Mouse (Mus musculus) thymus, postnatal 25 days (tissue): Measurements from ENCODE around the gene Thsd7b.
"Not testable (repeated sequence)": the region's sequence is repeated elsewhere in the genome, so short reads cannot be mapped to it uniquely, and the experiment has no call there.

ENCODE experiments used
- DNase-seq: peaks from one replicate; pipeline ENCODE4 v3.0.0; 2022

The Thsd7b gene

DNA sequence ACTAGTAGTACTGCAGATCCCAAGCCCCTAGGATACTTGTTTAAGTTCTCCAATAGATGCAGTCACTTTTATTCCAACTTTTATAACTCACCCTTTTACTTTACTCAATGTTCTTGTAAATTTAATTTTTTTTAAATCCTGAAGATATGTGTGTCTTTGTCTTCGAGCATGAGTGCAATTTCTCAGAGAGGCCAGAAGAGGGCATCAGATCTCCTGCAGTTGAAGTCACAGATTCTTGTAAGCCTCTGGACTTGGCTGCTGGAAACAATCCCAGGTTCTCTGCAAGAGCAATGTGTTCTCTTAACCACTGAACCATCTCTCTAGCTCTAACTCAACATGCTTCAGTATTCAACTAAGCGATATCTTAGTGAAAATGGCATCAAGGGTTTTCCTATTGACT, 894.2 kb downstream of the Thsd7b start:
- no peak for DNase-seq

DNA sequence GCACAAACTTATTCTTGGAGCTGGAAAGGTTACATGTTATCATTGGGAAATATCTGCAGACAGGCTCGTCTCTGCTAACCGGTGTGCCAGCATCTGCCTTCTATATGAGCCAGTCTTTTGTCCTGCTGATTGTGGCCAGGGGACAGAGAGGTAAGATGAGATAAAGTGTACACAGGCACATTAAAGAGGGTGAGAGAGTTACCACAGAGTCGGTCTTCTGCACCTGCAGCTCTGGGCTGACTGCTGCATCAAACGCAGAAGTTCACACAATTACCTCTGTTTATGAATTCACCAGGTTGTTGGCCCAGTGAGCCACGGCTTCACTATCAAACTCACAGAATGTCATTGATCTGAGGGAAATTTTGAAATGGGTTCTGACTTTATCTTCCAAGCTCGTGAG, 896.8 kb downstream of the Thsd7b start:
- DNase-seq, result no peak

- no peak for DNase-seq
Measured at GRCm38 (mm10) chr1:130170290-130170689, 897.2 kb downstream of the Thsd7b start.

DNA sequence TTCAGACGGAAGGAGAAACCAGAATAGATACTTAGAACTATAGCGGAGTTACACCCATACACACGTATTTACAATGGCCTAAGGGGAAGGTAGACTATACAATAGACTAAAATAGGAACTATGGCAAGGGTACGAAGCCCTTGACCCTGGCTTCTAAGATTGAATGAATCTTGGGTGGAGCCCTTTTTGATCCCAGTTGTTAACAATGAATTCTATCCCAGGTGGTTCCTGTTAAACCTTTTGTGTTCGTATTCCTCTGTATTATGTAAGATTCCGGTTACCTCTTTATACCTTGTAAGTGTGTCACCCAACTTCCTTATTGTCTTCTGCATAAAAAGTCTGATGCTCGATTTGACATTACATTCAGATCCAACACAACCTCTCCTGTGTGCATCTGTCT, 913.7 kb downstream of the Thsd7b start:
- DNase-seq, result not testable (repeated sequence)

DNA sequence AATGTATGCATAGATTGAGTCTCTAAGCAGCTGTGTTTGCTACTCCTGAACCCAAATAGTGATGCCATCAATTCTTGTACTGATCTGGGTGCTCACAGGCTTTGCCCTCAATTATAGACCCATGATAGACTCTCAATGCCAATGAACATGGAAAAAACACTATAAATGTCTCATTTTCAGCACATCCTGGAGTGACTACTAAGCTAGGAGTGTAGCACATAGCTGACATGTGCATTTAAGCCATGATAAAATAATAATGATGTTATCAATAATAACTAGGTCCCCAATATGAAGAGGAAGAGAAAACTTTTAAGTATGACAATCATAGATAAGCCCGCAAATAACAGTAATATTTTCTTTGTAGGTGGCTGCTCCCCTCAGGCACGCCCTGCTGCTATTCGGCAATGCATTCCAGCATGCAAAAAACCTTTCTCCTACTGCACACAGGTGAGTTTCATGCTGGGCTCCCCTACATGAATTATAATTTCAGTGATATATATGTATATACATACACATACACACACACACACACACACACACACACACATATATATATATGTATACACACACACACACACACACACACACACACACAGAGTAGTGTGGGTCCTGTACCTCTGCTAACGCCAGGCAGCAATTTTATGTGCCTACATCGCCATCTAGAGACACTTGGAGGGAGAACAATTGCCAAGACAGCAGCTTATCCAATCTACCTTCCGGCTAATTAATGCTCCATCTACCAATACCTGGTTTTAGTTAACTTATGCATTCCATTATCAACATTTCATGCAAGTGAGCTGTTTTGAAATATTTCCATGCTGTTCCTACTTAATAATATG, 919.3 kb downstream of the Thsd7b start:
- DNase-seq, result peak; percentile 2

GRCm38 (mm10) chr1:130217404-130217803, 944.3 kb downstream of the Thsd7b start:
- no peak for DNase-seq

DNA sequence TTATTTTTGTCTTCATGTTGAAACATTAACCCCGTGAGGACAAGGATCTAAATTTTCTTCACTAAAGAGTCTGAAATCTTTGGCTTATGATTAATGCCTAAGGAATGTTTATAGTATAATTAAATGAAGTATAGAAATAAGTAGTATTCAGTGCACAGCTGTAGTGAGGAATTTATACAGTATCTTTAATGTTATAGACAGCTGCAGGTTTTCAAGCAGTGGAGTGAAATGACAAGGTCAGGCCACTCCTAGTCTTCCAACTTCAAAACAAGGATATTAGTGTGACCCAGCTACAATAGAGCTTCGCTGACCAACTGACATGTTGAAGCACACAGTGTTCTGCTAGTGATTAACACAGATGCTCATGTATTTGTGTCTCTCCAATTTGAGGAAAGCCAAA, 949.8 kb downstream of the Thsd7b start:
- no peak for DNase-seq

GRCm38 (mm10) chr1:130245563-130245962, 972.5 kb downstream of the Thsd7b start:
- no peak for DNase-seq

- not testable (repeated sequence) for DNase-seq
Measured at GRCm38 (mm10) chr1:130246264-130246663, 973.2 kb downstream of the Thsd7b start.

GRCm38 (mm10) chr1:130246930-130247329, 973.8 kb downstream of the Thsd7b start:
- DNase-seq, result not testable (repeated sequence)

DNA sequence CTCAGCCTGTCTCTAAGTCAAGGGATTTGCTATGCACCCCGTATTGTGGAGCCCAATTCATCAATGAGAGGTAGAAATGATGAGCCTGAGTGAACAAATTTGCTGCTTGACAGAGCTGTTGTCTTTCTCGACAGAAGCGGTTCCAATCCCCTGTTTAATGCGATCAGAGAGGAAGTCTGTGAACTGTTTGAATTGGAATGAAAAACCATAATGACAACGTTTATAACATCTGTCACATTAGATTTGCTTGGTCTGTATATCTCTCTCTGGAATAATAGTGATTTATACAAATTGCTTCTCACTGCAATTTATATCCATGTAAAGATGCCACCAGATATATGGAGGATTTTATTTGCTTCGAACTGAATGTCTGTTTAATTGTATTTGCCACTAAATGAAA, 988.9 kb downstream of the Thsd7b start:
- DNase-seq, result no peak
